Mouse (Mus musculus): Measurements from ENCODE around the gene Foxp1.

DNA sequence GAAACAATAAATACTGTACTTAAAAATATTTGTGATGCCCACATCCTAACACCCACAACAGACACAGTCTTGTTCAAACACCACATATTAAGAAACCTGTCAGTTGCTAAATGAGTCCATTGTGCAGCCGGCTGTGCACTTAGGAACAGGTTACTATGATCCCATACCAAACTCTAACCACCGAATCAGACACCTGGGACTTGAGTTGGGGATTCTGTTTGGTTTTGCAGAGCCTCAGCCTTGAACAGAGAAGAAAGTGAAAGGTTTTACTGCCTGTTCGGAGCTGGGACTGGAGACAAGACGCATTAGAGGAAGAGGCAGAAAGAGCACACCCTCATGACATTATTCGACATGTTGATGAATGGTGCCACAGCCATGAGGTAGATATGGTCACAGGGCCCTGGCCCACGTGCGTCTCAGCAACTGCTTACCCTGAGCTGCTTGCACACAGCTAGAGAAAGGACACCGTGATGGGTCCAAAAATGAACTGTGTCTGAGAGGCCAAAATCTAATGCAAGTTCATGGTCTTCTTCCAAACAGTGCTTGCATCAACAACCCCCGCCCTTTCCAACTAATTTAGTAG lies 491.1 kb downstream of the Foxp1 start:
- TF ChIP-seq USF1 (IDR thresholded peaks at IDR 0.05; ENCODE audit: low read depth, low read length) (no peak), HCFC1 (IDR thresholded peaks at IDR 0.05; ENCODE audit: low read depth, low read length) (no peak), USF2 (IDR thresholded peaks at IDR 0.05; ENCODE audit: borderline replicate concordance in 1 of 2, insufficient read depth in 1 of 2, low read depth in 1 of 2, low read length in 2 of 2) (no peak), POLR2AphosphoS5 (IDR thresholded peaks at IDR 0.05; ENCODE audit: borderline replicate concordance, low read depth, low read length) (no peak), POLR2AphosphoS2 (IDR thresholded peaks at IDR 0.05; ENCODE audit: low read length) (no peak), POLR2A (IDR thresholded peaks at IDR 0.05; ENCODE audit: control insufficient read depth in 1 of 2, insufficient read depth in 1 of 2, low read depth in 1 of 2, low read length in 2 of 2, poor library complexity in 1 of 2) (no peak), EP300 (IDR thresholded peaks at IDR 0.05; ENCODE audit: low read depth in 1 of 2, low read length in 2 of 2) (no peak), SIN3A (IDR thresholded peaks at IDR 0.05; ENCODE audit: low read length) (no peak), CTCF (IDR thresholded peaks at IDR 0.05 in 2 of 3, conservative IDR thresholded peaks at IDR 0.05 in 1 of 3; ENCODE audit: control insufficient read depth in 1 of 3, insufficient read depth in 1 of 3, low read depth in 2 of 3, low read length in 3 of 3, poor library complexity in 1 of 3, severe bottlenecking in 1 of 3) (no peak), ELF1 (IDR thresholded peaks at IDR 0.05; ENCODE audit: low read depth, low read length) (no peak), RCOR1 (IDR thresholded peaks at IDR 0.05; ENCODE audit: low read depth, low read length) (no peak), NRF1 (IDR thresholded peaks at IDR 0.05; ENCODE audit: insufficient read depth, low read depth, low read length, poor library complexity, severe bottlenecking) (no peak)

Data from MEL (cell line).